Mouse (Mus musculus) lung, adult 2 months (tissue): ENCODE measurements at regions not wholly inside any gene's neighbourhood (a gene's known extent, or its start where the extent isn't known, plus 50 kb on each side); places are given as distances from the start of the nearest gene placed in this dataset.

Source experiments
- CTCF ChIP-seq: fragments of 200-500 bp; IDR thresholded peaks from 2 replicates; pipeline ENCODE4 v1.5.1; 2011; ENCODE audit warnings: mild to moderate bottlenecking, low read length, control low read depth; ENCODE audit not compliant: insufficient read depth
- POLR2A ChIP-seq: fragments of 200-500 bp; IDR thresholded peaks from 2 replicates; pipeline ENCODE4 v1.6.1; 2011; ENCODE audit warnings: low read depth, mild to moderate bottlenecking, control low read depth, low read length, borderline replicate concordance; ENCODE audit errors: extremely low read depth

DNA sequence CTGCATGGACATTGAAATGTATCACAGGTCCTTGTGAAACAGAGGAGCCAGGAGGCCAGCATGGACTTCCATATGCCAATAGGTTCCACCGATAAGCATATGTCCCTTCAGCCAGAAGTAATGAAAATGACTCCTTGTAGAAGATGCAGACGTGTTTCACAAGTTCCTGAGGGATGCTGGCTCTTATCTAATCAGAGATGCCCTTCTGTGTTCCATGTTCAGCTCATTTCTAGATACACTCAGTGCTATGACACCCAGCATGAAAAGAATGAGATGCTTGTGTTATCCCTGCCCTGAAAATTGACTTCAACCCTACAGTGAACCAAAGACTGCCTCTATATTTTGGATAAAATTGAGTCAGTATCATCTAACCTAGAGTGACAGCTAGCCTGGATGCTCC, 53.8 kb upstream of the Elac2 start:
- TF ChIP-seq CTCF, result no peak
- no peak for TF ChIP-seq POLR2A
